Mouse (Mus musculus): ENCODE measurements around the gene Pla2g4a. TPM values are rescaled to one million over a fixed set of nuclear protein-coding genes. Genes with fewer than 3 reads are reported as not detected.

The Pla2g4a gene
- polyA plus RNA-seq, 1 experiment from 2014 or later, result 7.9 TPM

Other genes with a start within 250 kb of the Pla2g4a start
- gene Ptgs2, start 138.7 kb upstream of the Pla2g4a start, polyA plus RNA-seq (2018), result 0.57 to 1.3 TPM (median 0.70 TPM) in 3 replicates